Mouse (Mus musculus) CD4-positive helper T cell, adult 2 months (primary cell): ENCODE results near the gene Zfp189.

Source experiments
- DNase-seq: peaks from one replicate; pipeline ENCODE4 v3.0.0-alpha.2; 2012; ENCODE audit warnings: low read depth, missing footprints, low spot score

Gene Zfp189

DNA sequence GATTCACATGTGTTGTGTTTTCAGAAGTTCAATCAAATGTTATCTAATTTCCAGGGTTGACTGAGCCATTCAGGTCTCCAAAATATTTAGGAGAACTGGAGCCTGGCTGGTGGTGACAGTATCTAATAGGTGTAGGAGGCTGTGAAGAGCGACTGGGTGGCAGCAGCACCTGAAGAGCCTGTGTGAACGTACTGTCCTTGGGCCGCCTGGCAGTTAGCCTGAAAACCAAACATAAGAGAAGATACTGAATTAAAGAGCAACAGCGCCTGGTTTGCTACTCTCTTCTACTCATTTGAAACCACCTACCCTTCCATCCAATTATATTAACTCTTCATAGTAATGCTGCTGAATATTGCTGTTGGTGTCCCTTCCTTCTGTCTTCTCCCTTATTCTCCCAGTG lies 15.7 kb downstream of the Zfp189 start:
- no peak for DNase-seq

DNA sequence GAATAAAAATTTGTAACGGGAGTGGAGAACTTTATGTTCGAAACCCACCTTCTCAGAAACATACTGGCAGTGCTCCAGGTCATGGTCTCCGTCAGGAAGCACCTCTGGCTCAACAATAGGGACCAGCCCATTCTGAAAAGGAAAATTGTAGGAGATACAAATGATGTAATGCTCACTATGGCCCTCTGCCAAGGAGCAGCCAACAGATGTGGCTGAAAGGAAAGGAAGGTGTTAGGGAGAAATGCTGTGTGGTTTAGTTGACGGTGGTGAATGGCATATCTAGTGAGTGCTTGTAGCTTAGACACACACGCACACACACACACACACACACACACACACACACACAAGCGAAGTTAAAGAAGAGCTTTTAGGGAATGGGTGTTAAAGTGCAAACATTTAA lies 18.7 kb downstream of the Zfp189 start:
- DNase-seq: no peak

DNA sequence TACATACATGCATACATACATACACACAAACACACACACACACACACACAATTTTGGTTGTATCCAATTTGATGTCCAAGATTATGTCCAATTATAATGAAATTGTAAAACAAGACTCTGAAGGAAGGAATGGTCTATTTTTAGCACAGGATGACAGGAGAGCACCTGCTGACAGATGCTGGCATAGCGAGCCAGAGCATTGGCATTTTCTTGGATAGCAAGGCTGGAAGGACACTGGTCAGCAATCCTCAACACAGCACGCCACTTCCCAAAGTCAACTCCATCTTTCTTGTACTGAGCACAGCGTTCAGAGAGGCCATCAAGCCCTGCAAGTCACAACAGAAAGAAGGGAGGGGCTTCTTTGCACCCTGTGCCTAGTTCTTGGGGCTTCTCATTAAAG lies 20.0 kb downstream of the Zfp189 start:
- no peak for DNase-seq

DNA sequence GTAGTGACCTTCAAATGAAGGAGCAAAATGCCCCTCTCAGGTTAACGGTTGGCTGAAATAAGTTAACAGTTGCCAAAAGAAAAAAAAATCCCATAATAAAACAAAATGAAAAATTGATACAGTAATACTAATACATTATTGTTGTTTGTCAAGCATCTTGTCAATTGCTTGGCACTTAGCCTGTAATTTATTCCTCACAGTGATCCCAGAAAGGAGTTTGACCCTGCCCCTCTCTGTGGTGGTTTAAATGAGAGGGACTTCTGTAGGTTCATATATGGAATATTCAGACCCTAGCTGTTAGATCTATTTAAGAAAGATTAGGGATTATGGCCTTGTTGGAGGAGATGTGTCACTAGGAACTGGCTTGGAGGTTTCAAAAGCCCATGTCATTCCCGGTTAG lies 25.1 kb downstream of the Zfp189 start:
- DNase-seq: no peak

DNA sequence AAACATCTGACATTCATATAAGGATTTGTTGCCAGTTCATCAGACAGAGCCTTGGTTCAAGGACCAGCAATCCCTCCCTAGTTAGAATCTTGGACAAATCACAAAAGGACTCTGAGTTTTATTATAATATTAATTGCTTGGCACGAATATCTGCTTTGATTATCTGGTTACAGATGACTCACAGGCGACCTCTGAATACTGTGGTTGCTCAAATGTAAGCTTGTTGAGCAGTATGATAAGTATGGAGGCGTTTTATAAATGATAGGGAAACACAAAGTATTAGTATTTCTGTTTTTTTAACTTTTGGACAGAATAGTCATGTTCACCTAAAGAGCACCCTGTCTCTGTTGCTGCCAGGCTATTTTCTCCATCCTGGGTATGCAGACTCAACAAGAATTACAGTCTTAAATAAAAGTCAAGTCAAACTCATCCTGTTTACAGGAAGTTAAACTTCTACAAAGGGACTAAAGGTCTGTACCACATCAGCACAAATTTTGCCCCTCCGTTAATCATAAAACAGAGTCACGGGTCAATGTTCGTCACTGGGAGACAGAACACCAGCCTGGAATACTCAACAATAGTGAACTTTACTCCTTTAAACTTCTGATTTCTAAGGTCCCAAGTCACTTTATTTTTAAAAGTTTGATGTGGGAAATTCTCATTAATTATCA lies 26.0 kb downstream of the Zfp189 start:
- no peak for DNase-seq

DNA sequence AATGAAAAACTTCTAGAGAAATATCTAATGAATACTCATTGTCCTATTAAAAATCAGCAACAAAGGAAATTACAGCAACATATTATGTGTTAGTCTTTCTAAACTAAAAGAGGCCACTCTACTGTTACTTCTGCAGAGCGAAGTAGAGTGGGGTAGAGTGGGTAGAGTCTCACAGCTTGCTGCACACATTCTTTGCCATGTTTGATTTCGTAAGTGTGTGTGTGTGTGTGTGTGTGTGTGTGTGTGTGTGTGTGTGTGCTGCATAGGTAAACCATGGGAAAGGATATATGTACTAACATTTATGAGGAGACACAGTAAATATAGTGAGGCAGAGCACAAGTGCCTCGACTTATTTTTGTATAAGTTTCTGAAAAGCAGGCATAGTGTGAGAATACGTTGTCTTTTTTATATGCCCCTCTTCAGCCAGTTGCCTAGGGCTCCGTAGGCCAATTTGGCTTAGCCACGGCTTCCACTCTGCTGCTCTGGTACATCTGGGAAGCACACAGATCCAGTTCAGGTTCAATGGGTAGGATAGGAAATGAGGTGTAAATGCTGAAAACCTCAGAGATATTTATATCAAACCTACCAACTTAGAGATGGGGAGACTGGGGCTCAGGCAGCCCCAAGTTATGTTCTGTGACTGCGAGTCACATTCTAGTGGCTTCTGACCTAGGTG lies 26.7 kb downstream of the Zfp189 start:
- DNase-seq: no peak

DNA sequence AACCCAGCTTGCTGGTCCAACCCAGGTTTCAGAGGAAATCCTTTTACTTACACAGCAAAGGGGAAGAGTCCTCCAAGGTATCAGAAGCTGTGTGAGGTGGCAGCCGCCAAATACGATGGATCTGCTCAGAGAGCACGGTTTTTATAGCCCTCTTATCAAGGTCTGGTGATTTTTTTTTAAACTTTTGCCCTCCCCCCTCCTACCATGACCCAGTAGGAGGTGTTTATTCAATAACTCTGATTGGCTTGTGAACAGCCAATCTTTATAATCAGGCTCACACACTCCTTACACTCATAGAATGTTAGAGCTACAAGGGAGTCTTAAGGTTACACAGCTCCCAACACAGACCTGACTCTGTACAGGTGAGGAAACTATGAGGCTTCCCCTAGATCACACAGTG lies 28.4 kb downstream of the Zfp189 start, which contains the start of gene Aldob:
Gene Aldob, minus strand, starts transcription at position 164 of the 400 bp plus-strand sequence.
- DNase-seq: no peak

DNA sequence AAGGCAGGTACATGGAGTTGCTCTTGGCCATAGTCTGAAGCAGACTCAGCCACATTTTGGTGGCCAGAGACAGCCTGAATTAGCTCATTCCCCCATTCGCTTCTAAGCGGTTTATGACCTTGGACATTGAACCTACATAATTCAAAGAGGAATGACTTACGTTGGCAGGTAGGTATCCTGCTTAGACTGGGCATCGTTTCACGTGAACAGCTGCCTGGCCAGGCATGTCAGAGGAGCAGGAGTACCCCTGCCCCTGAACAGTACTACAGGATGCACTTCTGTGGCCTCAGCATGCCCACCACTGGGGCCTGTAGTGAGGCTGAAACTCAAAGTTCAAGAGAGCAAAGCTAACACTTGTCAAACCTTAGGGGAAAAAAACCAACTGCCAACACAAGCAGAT lies 32.4 kb downstream of the Zfp189 start:
- DNase-seq: no peak

DNA sequence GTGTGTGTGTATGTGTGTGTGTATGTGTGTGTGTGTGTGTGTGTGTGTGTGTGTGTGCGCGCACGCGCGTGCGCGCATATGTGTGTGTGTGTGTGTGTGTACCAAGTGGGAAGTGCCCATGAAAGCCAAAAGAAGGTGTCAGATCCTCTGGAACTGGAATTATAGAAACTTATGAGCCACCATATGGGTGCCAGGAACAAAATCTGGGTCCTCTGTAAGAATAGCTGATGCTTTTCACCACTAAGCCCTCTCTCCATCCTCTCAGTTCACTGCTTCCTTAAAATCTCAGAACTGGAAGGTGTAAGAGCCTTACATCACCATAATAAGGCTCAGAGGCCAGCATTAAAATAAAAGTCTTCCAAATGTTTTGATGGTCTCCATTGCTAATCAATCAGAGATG lies 36.4 kb downstream of the Zfp189 start:
- DNase-seq: no peak

DNA sequence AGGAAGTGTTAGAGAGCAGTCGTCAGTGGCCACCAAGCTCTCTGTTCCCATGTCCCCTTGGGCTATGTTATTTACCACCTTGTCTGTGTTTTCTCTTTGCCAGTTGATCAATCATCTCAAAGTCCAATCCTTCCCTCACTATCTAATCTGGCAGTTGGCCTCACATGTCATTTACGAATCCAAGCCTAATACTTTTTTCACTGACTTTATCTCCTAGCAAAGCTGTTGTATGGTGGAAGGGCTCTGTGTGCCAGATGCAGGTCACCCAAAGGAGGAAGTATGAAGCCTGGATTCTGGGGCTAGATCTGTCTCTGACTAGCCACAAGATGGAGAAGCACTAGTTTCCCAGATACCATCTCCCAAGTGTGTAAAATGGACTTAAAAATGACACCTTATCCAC lies 37.2 kb downstream of the Zfp189 start:
- DNase-seq: no peak

DNA sequence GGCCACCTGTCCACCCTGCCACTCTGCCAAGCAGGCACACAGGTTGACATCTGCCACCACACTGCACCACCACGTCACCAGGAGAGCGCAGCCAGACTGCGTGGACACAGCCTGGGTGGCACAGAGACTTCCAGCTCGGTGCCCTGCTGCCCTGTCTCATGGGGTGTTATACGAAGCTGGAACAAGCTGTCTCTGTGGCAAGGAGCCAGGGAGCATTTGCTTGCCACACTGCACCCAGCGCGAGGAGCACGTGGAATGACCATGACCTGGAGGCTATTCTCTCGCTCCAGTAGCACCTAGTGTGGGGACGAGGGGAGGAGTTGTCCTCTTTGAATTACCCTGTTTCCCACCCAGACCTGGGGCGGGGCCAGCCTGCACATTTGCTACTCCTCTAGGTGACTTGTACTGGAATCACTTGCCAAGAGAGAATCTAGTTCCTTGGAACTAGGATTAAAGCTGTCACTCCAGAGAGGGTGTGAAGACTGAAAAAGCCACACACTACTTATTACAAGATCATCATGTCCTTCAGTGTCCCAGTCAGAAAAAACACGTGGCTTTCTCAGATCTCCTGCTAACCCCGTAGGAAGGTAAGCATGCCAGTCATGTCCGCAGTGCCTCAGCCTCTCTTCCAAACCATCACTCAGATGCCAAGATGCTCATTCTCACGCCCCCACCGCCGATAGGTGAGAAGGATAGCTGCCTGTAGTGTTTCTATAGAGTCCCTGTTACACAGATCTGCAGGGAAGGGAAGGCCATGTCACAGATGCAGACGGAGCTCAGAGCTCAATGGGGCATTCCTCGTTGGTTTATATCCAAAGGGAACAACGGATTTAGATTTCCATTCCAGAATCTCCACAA lies 39.2 kb downstream of the Zfp189 start:
- no peak for DNase-seq

DNA sequence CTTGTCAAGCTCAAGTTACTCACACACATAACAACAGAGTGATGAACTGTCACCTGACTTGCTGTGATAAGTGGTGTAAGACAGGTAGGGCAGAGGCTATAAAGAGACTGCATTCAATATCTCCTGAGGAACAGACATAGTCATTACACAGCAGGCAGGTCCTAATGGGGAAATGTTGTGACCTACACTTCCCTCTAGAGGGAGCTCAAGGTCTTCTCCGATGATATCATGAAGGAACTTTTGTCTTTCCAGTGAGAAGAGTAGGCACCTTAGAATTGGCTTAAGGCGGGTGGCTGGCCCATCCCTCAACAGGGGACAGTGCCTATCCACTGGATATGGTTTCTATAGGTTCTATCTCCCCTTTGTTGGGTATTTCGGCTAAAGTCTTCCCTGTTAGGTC lies 46.6 kb downstream of the Zfp189 start:
- peak; percentile 64 for DNase-seq

DNA sequence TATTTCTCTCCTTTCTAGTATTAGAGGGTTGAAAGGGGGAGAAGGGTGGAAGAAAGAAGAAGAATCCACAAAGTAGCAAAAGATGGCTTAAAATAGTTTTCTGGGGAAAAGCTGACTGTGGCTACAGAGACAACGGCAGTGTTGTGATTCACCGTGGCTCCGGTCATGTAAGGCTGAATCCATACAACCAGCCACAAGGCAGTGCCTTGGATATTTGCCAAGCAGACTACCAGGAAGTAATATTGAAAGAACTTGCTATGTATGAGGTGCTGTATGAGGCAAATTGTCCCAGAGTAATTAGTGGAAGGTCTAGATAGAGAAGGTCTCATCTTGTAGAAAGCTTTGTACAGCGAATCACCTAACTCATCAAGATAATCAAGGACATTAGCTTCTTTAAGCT lies 51.2 kb downstream of the Zfp189 start:
- no peak for DNase-seq
